Mouse (Mus musculus) midbrain, embryonic 10.5 days (tissue): ENCODE results near the gene Wasf3. TPM values are rescaled to one million over a fixed set of nuclear protein-coding genes. Genes with fewer than 3 reads are reported as not detected.

Experiments used
- DNase-seq: peaks from one replicate; pipeline ENCODE4 v3.0.0-alpha.2; 2017; ENCODE audit warnings: low spot score
- H3K27ac ChIP-seq: fragments of 300-500 bp; sonication (generic); replicated peaks from 2 replicates; pipeline ENCODE4 v1.5.1; 2016; ENCODE audit warnings: mild to moderate bottlenecking
- H3K27me3 ChIP-seq: fragments of 300-500 bp; sonication (generic); 2 replicates; pipeline ENCODE4 v1.6.1; 2016; ENCODE audit warnings: low read depth, mild to moderate bottlenecking; ENCODE audit not compliant: poor library complexity, severe bottlenecking
- H3K36me3 ChIP-seq: fragments of 300-500 bp; sonication (generic); 2 replicates; pipeline ENCODE4 v1.6.1; 2016; ENCODE audit warnings: mild to moderate bottlenecking, moderate library complexity
- H3K4me1 ChIP-seq: fragments of 300-500 bp; sonication (generic); 2 replicates; pipeline ENCODE4 v1.6.1; 2016
- H3K4me3 ChIP-seq: fragments of 300-500 bp; sonication (generic); 2 replicates; pipeline ENCODE4 v1.5.1; 2016; ENCODE audit warnings: mild to moderate bottlenecking, moderate library complexity
- H3K9me3 ChIP-seq: fragments of 300-500 bp; sonication (generic); replicated peaks from 2 replicates; pipeline ENCODE4 v1.6.1; 2016; ENCODE audit warnings: mild to moderate bottlenecking
- WGBS: fragments of 180-500 bp; shearing (Covaris S2); methylation state at CpG from one replicate; pipeline ENCODE4 v1.1.7; 2016; 5-methylcytosine and 5-hydroxymethylcytosine counted together
- polyA plus RNA-seq: library from polyadenylated mRNA; unstranded; fragments of >200 nt; fragmentation: Nextera tagmentation; extraction: Ambion mirVana; gene quantifications from 2 replicates; pipeline ENCODE4 v1.2.1, GENCODE M21; 2016

The Wasf3 gene
- polyA plus RNA-seq, 1 experiment from 2014 or later: 10.9 TPM

GRCm38 (mm10) chr5:146406133-146406532 is 21.3 kb downstream of the Wasf3 start:
- DNase-seq: no peak
- H3K27ac ChIP-seq: no peak overlapping the region
- 0 out of 2 replicates have a peak, but pooled peaks cover 2% of the 10 kb centered on the region for H3K9me3 ChIP-seq
- 100% methylated on average over 1 of the region's 1 CpGs for WGBS
- H3K27me3 ChIP-seq: no peaks in the 10 kb centered on the region
- peaks cover 30% of the 10 kb centered on the region for H3K4me1 ChIP-seq
- no peak overlapping the region for H3K4me3 ChIP-seq
- H3K36me3 ChIP-seq: peaks cover 11% of the 10 kb centered on the region

GRCm38 (mm10) chr5:146407791-146408190 is 23.0 kb downstream of the Wasf3 start:
- 67% methylated on average over 3 of the region's 3 CpGs for WGBS
- Histone ChIP-seq H3K4me1 (peaks cover 42% of the 10 kb centered on the region), H3K27ac (no peak overlapping the region)

GRCm38 (mm10) chr5:146408604-146409003 is 23.8 kb downstream of the Wasf3 start:
- Histone ChIP-seq H3K27ac (no peak overlapping the region), H3K36me3 (peaks cover 7% of the 10 kb centered on the region), H3K4me3 (no peak overlapping the region), H3K4me1 (peaks cover 49% of the 10 kb centered on the region), H3K9me3 (0 out of 2 replicates have a peak, but pooled peaks cover 2% of the 10 kb centered on the region), H3K27me3 (no peaks in the 10 kb centered on the region)
- WGBS: 89% methylated on average over 8 of the region's 8 CpGs
- DNase-seq: no peak

More at GRCm38 (mm10) chr5:146407791-146408190, 23.0 kb downstream of the Wasf3 start:
- no peak for DNase-seq
- Histone ChIP-seq H3K9me3 (0 out of 2 replicates have a peak, but pooled peaks cover 2% of the 10 kb centered on the region), H3K27me3 (no peaks in the 10 kb centered on the region), H3K36me3 (peaks cover 7% of the 10 kb centered on the region), H3K4me3 (no peak overlapping the region)

- Histone ChIP-seq H3K4me1 (peaks cover 47% of the 10 kb centered on the region), H3K36me3 (no peaks in the 10 kb centered on the region), H3K9me3 (no peaks in the 10 kb centered on the region), H3K27ac (no peak overlapping the region), H3K4me3 (no peak overlapping the region), H3K27me3 (no peaks in the 10 kb centered on the region)
- no peak for DNase-seq
- 90% methylated on average over 4 of the region's 4 CpGs for WGBS
These were observed 26.0 kb downstream of the Wasf3 start for GRCm38 (mm10) chr5:146410821-146411220.

- peaks cover 53% of the 10 kb centered on the region for H3K4me1 ChIP-seq
- WGBS: 70% methylated on average over 15 of the region's 15 CpGs
- H3K9me3 ChIP-seq: no peaks in the 10 kb centered on the region
- H3K27ac ChIP-seq: peak overlapping the region; percentile 52
- H3K36me3 ChIP-seq: no peaks in the 10 kb centered on the region
- no peaks in the 10 kb centered on the region for H3K27me3 ChIP-seq
- DNase-seq: no peak
- no peak overlapping the region for H3K4me3 ChIP-seq
These were observed 28.1 kb downstream of the Wasf3 start for GRCm38 (mm10) chr5:146412743-146413430.

GRCm38 (mm10) chr5:146414611-146415010 is 29.8 kb downstream of the Wasf3 start:
- Histone ChIP-seq H3K27ac (0 out of 2 replicates have a peak overlapping the region, but pooled peaks have one; percentile 9), H3K36me3 (no peaks in the 10 kb centered on the region), H3K9me3 (no peaks in the 10 kb centered on the region), H3K4me3 (no peak overlapping the region), H3K4me1 (peaks cover 43% of the 10 kb centered on the region), H3K27me3 (no peaks in the 10 kb centered on the region)
- 88% methylated on average over 4 of the region's 4 CpGs for WGBS
- no peak for DNase-seq

GRCm38 (mm10) chr5:146415218-146415617 is 30.4 kb downstream of the Wasf3 start:
- DNase-seq: no peak

GRCm38 (mm10) chr5:146416331-146417110 is 31.7 kb downstream of the Wasf3 start:
- no peak overlapping the region for H3K4me3 ChIP-seq
- no peak for DNase-seq
- 74% methylated on average over 20 of the region's 20 CpGs for WGBS
- no peaks in the 10 kb centered on the region for H3K36me3 ChIP-seq
- no peaks in the 10 kb centered on the region for H3K27me3 ChIP-seq
- no peaks in the 10 kb centered on the region for H3K9me3 ChIP-seq
- H3K27ac ChIP-seq: no peak overlapping the region
- peaks cover 28% of the 10 kb centered on the region for H3K4me1 ChIP-seq

More at GRCm38 (mm10) chr5:146415218-146415617, 30.4 kb downstream of the Wasf3 start:
- H3K36me3 ChIP-seq: no peaks in the 10 kb centered on the region
- WGBS: 92% methylated on average over 12 of the region's 12 CpGs
- no peak overlapping the region for H3K4me3 ChIP-seq
- no peaks in the 10 kb centered on the region for H3K27me3 ChIP-seq
- H3K27ac ChIP-seq: no peak overlapping the region
- H3K9me3 ChIP-seq: no peaks in the 10 kb centered on the region
- peaks cover 40% of the 10 kb centered on the region for H3K4me1 ChIP-seq

- peaks cover 16% of the 10 kb centered on the region for H3K4me1 ChIP-seq
- no peak overlapping the region for H3K4me3 ChIP-seq
- H3K27me3 ChIP-seq: no peaks in the 10 kb centered on the region
- H3K9me3 ChIP-seq: no peaks in the 10 kb centered on the region
- 95% methylated on average over 7 of the region's 7 CpGs for WGBS
- no peak overlapping the region for H3K27ac ChIP-seq
- DNase-seq: no peak
- H3K36me3 ChIP-seq: 0 out of 2 replicates have a peak, but pooled peaks cover 2% of the 10 kb centered on the region
These were observed 33.3 kb downstream of the Wasf3 start for GRCm38 (mm10) chr5:146418092-146418491.

- H3K4me3 ChIP-seq: no peak overlapping the region
- peak; percentile 33 for DNase-seq
- H3K27me3 ChIP-seq: no peaks in the 10 kb centered on the region
- H3K27ac ChIP-seq: no peak overlapping the region
- peaks cover 9% of the 10 kb centered on the region; the same call in 1 of the 2 replicates for H3K4me1 ChIP-seq
- WGBS: 71% methylated on average over 1 of the region's 1 CpGs
- peaks cover 5% of the 10 kb centered on the region; the same call in 1 of the 2 replicates for H3K36me3 ChIP-seq
- H3K9me3 ChIP-seq: no peaks in the 10 kb centered on the region
These were observed 35.3 kb downstream of the Wasf3 start for GRCm38 (mm10) chr5:146420081-146420480.

GRCm38 (mm10) chr5:146424711-146425326 is 40.0 kb downstream of the Wasf3 start:
- DNase-seq: no peak
- no peaks in the 10 kb centered on the region for H3K27me3 ChIP-seq
- 91% methylated on average over 8 of the region's 8 CpGs for WGBS
- no peak overlapping the region for H3K27ac ChIP-seq
- no peak overlapping the region for H3K4me3 ChIP-seq
- peaks cover 32% of the 10 kb centered on the region for H3K36me3 ChIP-seq
- no peaks in the 10 kb centered on the region for H3K9me3 ChIP-seq
- H3K4me1 ChIP-seq: no peaks in the 10 kb centered on the region

GRCm38 (mm10) chr5:146425656-146426055 is 40.9 kb downstream of the Wasf3 start:
- no peaks in the 10 kb centered on the region for H3K9me3 ChIP-seq
- no peak overlapping the region for H3K4me3 ChIP-seq
- no peaks in the 10 kb centered on the region for H3K4me1 ChIP-seq
- WGBS: 92% methylated on average over 4 of the region's 4 CpGs
- H3K27me3 ChIP-seq: no peaks in the 10 kb centered on the region
- H3K27ac ChIP-seq: no peak overlapping the region
- DNase-seq: no peak
- H3K36me3 ChIP-seq: peaks cover 38% of the 10 kb centered on the region
